Mouse (Mus musculus): Measurements from ENCODE around the gene Rai14.

DNA sequence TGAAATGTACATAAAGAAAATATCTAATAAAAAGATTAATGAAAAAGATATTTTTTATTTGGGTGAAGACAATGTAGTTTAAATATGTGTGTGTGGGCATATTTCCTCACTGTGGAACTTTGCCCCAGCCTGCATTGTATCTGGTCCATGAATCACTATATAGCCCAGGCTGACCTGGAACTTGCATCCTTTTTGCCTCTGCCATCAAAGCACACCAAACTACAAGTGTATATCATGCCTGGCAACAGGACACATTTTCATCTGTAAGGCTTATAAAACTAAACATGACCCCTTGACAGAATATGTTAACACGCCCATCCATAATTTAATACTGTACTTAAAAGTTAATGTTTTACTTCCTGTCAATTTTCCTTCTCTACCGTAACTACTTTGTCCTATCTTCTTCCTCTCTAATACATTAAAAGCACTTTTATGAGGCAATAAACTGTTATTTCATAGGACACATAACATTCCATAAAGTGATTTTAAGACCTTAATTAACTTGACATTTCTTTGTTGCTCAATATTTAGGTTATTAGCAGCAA is 61.4 kb downstream of the Rai14 start:
- no peak for TF ChIP-seq EP300 (IDR thresholded peaks at IDR 0.05; ENCODE audit: low read depth)
- no peak for TF ChIP-seq CTCF (IDR thresholded peaks at IDR 0.05; ENCODE audit: low read depth)

Measured in liver, postnatal 0 days (tissue).